Mouse (Mus musculus): ENCODE measurements around the gene Prune2. TPM values are rescaled to one million over a fixed set of nuclear protein-coding genes. Genes with fewer than 3 reads are reported as not detected.

Gene Prune2
- total and polyA plus RNA-seq, 3 experiments = not detected

DNA sequence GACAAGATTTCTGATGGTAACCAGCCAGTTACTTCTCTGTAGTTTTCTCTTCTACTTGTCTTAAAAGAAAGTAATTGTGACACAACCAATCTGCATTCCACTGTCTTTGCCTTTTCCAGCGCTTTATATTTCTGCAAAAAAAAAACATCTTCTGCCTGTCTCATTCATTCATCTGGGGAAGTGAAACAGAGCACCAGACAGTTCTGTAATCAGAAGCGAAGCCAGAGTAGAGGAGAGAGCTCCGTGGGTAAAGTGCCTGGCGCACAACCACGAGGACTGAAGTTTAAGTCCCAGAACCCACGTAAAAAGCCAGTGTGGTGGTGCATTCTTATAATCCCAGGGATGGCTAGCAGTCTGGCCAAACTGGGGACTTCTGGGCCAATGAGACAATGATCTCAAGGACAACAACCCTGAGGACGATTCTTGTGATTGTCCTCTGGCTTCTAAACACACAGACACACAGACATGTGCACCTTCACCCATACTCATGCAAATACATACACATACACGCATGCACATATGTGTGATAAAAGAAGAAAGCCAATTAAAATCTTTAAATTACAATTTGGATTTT is 291.5 kb downstream of the Prune2 start:
- Histone ChIP-seq H3K27me3 (ENCODE audit: control insufficient read depth in 1 of 2, insufficient read depth in 2 of 2, low read length in 2 of 2) (no peaks in the 10 kb centered on the region), H3K4me3 (ENCODE audit: control insufficient read depth in 1 of 2, insufficient read depth in 1 of 2, low read depth in 2 of 2, low read length in 2 of 2) (no peak overlapping the region), H3K9me3 (replicated peaks; ENCODE audit: insufficient read depth, low read length) (no peaks in the 10 kb centered on the region), H3K79me2 (ENCODE audit: control insufficient read depth, insufficient read depth, low read length, poor library complexity) (no peaks in the 10 kb centered on the region), H3K36me3 (ENCODE audit: control insufficient read depth in 1 of 2, insufficient read depth in 2 of 2, low read length in 2 of 2) (no peaks in the 10 kb centered on the region), H3K27ac (ENCODE audit: control insufficient read depth, low read depth, low read length) (no peak overlapping the region), H3K4me1 (ENCODE audit: control insufficient read depth in 1 of 2, insufficient read depth in 2 of 2, low read length in 2 of 2) (no peaks in the 10 kb centered on the region), H3K9ac (ENCODE audit: control insufficient read depth, low read depth, low read length, poor library complexity, severe bottlenecking) (no peak overlapping the region)
- DNase-seq (ENCODE audit: low read depth, low spot score) = no peak
- TF ChIP-seq MYB (IDR thresholded peaks at IDR 0.05; ENCODE audit: low read depth, low read length) (no peak), MXI1 (IDR thresholded peaks at IDR 0.05; ENCODE audit: low read depth, low read length) (no peak), RAD21 (IDR thresholded peaks at IDR 0.05; ENCODE audit: low read depth, low read length) (no peak), ETS1 (IDR thresholded peaks at IDR 0.05; ENCODE audit: low read depth, low read length) (no peak), MEF2A (IDR thresholded peaks at IDR 0.05; ENCODE audit: extremely low read depth, insufficient replicate concordance, low read depth, low read length, poor library complexity, severe bottlenecking) (no peak), ZKSCAN1 (IDR thresholded peaks at IDR 0.05; ENCODE audit: low read depth, low read length) (no peak), SMC3 (IDR thresholded peaks at IDR 0.05; ENCODE audit: low read depth, low read length) (no peak), POLR2AphosphoS5 (IDR thresholded peaks at IDR 0.05; ENCODE audit: borderline replicate concordance, low read depth, low read length) (no peak), MAZ (IDR thresholded peaks at IDR 0.05; ENCODE audit: low read depth, low read length) (no peak), MAX (IDR thresholded peaks at IDR 0.05; ENCODE audit: low read length) (no peak), CHD2 (IDR thresholded peaks at IDR 0.05; ENCODE audit: low read length) (no peak), USF2 (IDR thresholded peaks at IDR 0.05; ENCODE audit: borderline replicate concordance in 1 of 2, insufficient read depth in 1 of 2, low read depth in 1 of 2, low read length in 2 of 2) (no peak), EP300 (IDR thresholded peaks at IDR 0.05; ENCODE audit: low read depth in 1 of 2, low read length in 2 of 2) (no peak), ZC3H11A (IDR thresholded peaks at IDR 0.05; ENCODE audit: low read depth, low read length) (no peak), KAT2A (conservative IDR thresholded peaks at IDR 0.05; ENCODE audit: low read depth, low read length) (no peak), TAL1 (IDR thresholded peaks at IDR 0.05; ENCODE audit: low read length) (no peak), BHLHE40 (IDR thresholded peaks at IDR 0.05; ENCODE audit: borderline replicate concordance, low read depth, low read length) (no peak), NELFE (IDR thresholded peaks at IDR 0.05; ENCODE audit: low read depth, low read length) (no peak), NRF1 (IDR thresholded peaks at IDR 0.05; ENCODE audit: insufficient read depth, low read depth, low read length, poor library complexity, severe bottlenecking) (no peak), TBP (IDR thresholded peaks at IDR 0.05; ENCODE audit: low read depth, low read length) (no peak)

- TF ChIP-seq NELFE (IDR thresholded peaks at IDR 0.05; ENCODE audit: low read depth, low read length) = no peak
- TF ChIP-seq TBP (IDR thresholded peaks at IDR 0.05; ENCODE audit: low read depth, low read length) = no peak
- TF ChIP-seq NRF1 (IDR thresholded peaks at IDR 0.05; ENCODE audit: insufficient read depth, low read depth, low read length, poor library complexity, severe bottlenecking) = no peak
- no peak for TF ChIP-seq RAD21 (IDR thresholded peaks at IDR 0.05; ENCODE audit: low read depth, low read length)
- TF ChIP-seq CHD1 (IDR thresholded peaks at IDR 0.05; ENCODE audit: low read depth, low read length) = no peak
- no peak for TF ChIP-seq ZNF384 (IDR thresholded peaks at IDR 0.05; ENCODE audit: low read depth, low read length)
- TF ChIP-seq TCF12 (IDR thresholded peaks at IDR 0.05; ENCODE audit: low read depth, low read length) = no peak
- no peak for TF ChIP-seq TAL1 (IDR thresholded peaks at IDR 0.05; ENCODE audit: low read length)
- no peak for TF ChIP-seq CTCF (IDR thresholded peaks at IDR 0.05 in 2 of 3, conservative IDR thresholded peaks at IDR 0.05 in 1 of 3; ENCODE audit: control insufficient read depth in 1 of 3, insufficient read depth in 1 of 3, low read depth in 2 of 3, low read length in 3 of 3, poor library complexity in 1 of 3, severe bottlenecking in 1 of 3)
- no peak for TF ChIP-seq MAX (IDR thresholded peaks at IDR 0.05; ENCODE audit: low read length)
- TF ChIP-seq ELF1 (IDR thresholded peaks at IDR 0.05; ENCODE audit: low read depth, low read length) = no peak
- no peak for TF ChIP-seq POLR2AphosphoS2 (IDR thresholded peaks at IDR 0.05; ENCODE audit: low read length)
- no peak for TF ChIP-seq ZMIZ1 (IDR thresholded peaks at IDR 0.05; ENCODE audit: low read depth, low read length)
- no peak for TF ChIP-seq E2F4 (IDR thresholded peaks at IDR 0.05; ENCODE audit: borderline replicate concordance, low read depth, low read length)
- no peak for TF ChIP-seq USF1 (IDR thresholded peaks at IDR 0.05; ENCODE audit: low read depth, low read length)
- TF ChIP-seq USF2 (IDR thresholded peaks at IDR 0.05; ENCODE audit: borderline replicate concordance in 1 of 2, insufficient read depth in 1 of 2, low read depth in 1 of 2, low read length in 2 of 2) = no peak
- no peak for TF ChIP-seq GABPA (IDR thresholded peaks at IDR 0.05; ENCODE audit: low read depth, low read length)
- no peak for TF ChIP-seq GATA1 (IDR thresholded peaks at IDR 0.05; ENCODE audit: low read depth, low read length)
- no peak overlapping the region for H3K4me3 ChIP-seq (ENCODE audit: control insufficient read depth in 1 of 2, insufficient read depth in 1 of 2, low read depth in 2 of 2, low read length in 2 of 2)
- H3K9ac ChIP-seq (ENCODE audit: control insufficient read depth, low read depth, low read length, poor library complexity, severe bottlenecking) = no peak overlapping the region
- H3K9me3 ChIP-seq (replicated peaks; ENCODE audit: insufficient read depth, low read length) = no peaks in the 10 kb centered on the region
- H3K27ac ChIP-seq (ENCODE audit: control insufficient read depth, low read depth, low read length) = no peak overlapping the region
- H3K4me1 ChIP-seq (ENCODE audit: control insufficient read depth in 1 of 2, insufficient read depth in 2 of 2, low read length in 2 of 2) = no peaks in the 10 kb centered on the region
- H3K79me2 ChIP-seq (ENCODE audit: control insufficient read depth, insufficient read depth, low read length, poor library complexity) = no peaks in the 10 kb centered on the region
- no peak for DNase-seq (ENCODE audit: low read depth, low spot score)
- H3K27me3 ChIP-seq (ENCODE audit: control insufficient read depth in 1 of 2, insufficient read depth in 2 of 2, low read length in 2 of 2) = no peaks in the 10 kb centered on the region
- H3K36me3 ChIP-seq (ENCODE audit: control insufficient read depth in 1 of 2, insufficient read depth in 2 of 2, low read length in 2 of 2) = no peaks in the 10 kb centered on the region
These were observed 293.8 kb downstream of the Prune2 start for GRCm38 (mm10) chr19:17249691-17250090.

Measured in MEL (cell line).